Mouse (Mus musculus): Measurements from ENCODE around the gene Ripor2. TPM values are rescaled to one million over a fixed set of nuclear protein-coding genes. Genes with fewer than 3 reads are reported as not detected.

Ripor2 gene
- total and polyA plus RNA-seq, 3 experiments = 8.6 to 10.9 (median 9.3) TPM

- dilution Hi-C loops (cut with MboI; ENCODE audit: extremely low pct_ligation_motif_present, extremely low pct_unique_long_range_greater_than_20kb, low sequenced_read_pairs) = no loop called here
- in situ Hi-C loops (cut with MboI; ENCODE audit: low pct_ligation_motif_present, low pct_unique_long_range_greater_than_20kb, low sequenced_read_pairs) = no loop called here
Observed at GRCm38 (mm10) chr13:24735608-24736131, 153.7 kb downstream of the Ripor2 start.

GRCm38 (mm10) chr13:24741028-24741427, 159.0 kb downstream of the Ripor2 start, which contains the start of gene Armh2:
Gene Armh2, plus strand, starts transcription at chr13:24741232.
- Histone ChIP-seq H3K27me3 (replicated peaks) (no peaks in the 10 kb centered on the region), H3K4me2 (ENCODE audit: insufficient read depth, low read depth, poor library complexity, severe bottlenecking) (no peak within 1 kb of the TSS), H3K4me1 (ENCODE audit: control insufficient read depth in 1 of 2, insufficient read depth in 2 of 2) (no peaks in the 10 kb centered on the region), H3K9me3 (replicated peaks; ENCODE audit: low read length) (no peaks in the 10 kb centered on the region), H3K27ac (ENCODE audit: insufficient read depth, low read depth) (no peak within 1 kb of the TSS), H3K4me3 (replicated peaks in 1 of 3; ENCODE audit: low read depth in 2 of 3, low read length in 2 of 3, poor library complexity in 1 of 3) (no peak within 1 kb of the TSS), H3K9ac (ENCODE audit: insufficient read depth, low read depth) (no peak within 1 kb of the TSS), H3K79me2 (replicated peaks; ENCODE audit: control insufficient read depth, extremely low read depth, insufficient read depth, poor library complexity, severe bottlenecking) (0 out of 2 replicates have a peak, but pooled peaks cover 2% of the 10 kb centered on the region), H3K36me3 (replicated peaks in 1 of 2; ENCODE audit: control insufficient read depth in 1 of 2, insufficient read depth in 1 of 2, low read length in 1 of 2) (peaks cover 18 to 75% of the 10 kb centered on the region in 2 experiments)
- no peak for TF ChIP-seq EP300 (IDR thresholded peaks at IDR 0.05; ENCODE audit: low read length)
- TF ChIP-seq SMC3 (IDR thresholded peaks at IDR 0.05; ENCODE audit: low read depth, low read length) = no peak
- no peak for TF ChIP-seq MXI1 (IDR thresholded peaks at IDR 0.05; ENCODE audit: low read depth, low read length)
- TF ChIP-seq ZC3H11A (IDR thresholded peaks at IDR 0.05; ENCODE audit: low read depth, low read length) = no peak
- TF ChIP-seq UBTF (IDR thresholded peaks at IDR 0.05; ENCODE audit: low read depth, low read length) = no peak
- TF ChIP-seq ELF1 (IDR thresholded peaks at IDR 0.05; ENCODE audit: low read depth, low read length) = no peak
- no peak for TF ChIP-seq RCOR1 (conservative IDR thresholded peaks at IDR 0.05; ENCODE audit: low read depth, low read length)
- TF ChIP-seq KAT2A (IDR thresholded peaks at IDR 0.05; ENCODE audit: insufficient replicate concordance, low read length) = no peak
- dilution Hi-C loops (cut with MboI; ENCODE audit: extremely low pct_ligation_motif_present, extremely low pct_unique_long_range_greater_than_20kb, low sequenced_read_pairs) = no loop called here
- DNase-seq (ENCODE audit: extremely low read depth) = no peak
- in situ Hi-C loops (cut with MboI; ENCODE audit: low pct_ligation_motif_present, low pct_unique_long_range_greater_than_20kb, low sequenced_read_pairs) = no loop called here

More at GRCm38 (mm10) chr13:24735608-24736131, 153.7 kb downstream of the Ripor2 start:
- Histone ChIP-seq H3K4me3 (replicated peaks in 1 of 3; ENCODE audit: low read depth in 2 of 3, low read length in 2 of 3, poor library complexity in 1 of 3) (no peak overlapping the region), H3K27me3 (replicated peaks) (no peaks in the 10 kb centered on the region), H3K9me3 (replicated peaks; ENCODE audit: low read length) (no peaks in the 10 kb centered on the region), H3K36me3 (replicated peaks in 1 of 2; ENCODE audit: control insufficient read depth in 1 of 2, insufficient read depth in 1 of 2, low read length in 1 of 2) (peaks cover 10 to 68% of the 10 kb centered on the region in 2 experiments), H3K4me1 (ENCODE audit: control insufficient read depth in 1 of 2, insufficient read depth in 2 of 2) (no peaks in the 10 kb centered on the region), H3K79me2 (replicated peaks; ENCODE audit: control insufficient read depth, extremely low read depth, insufficient read depth, poor library complexity, severe bottlenecking) (no peaks in the 10 kb centered on the region), H3K27ac (ENCODE audit: insufficient read depth, low read depth) (no peak overlapping the region), H3K4me2 (ENCODE audit: insufficient read depth, low read depth, poor library complexity, severe bottlenecking) (no peak overlapping the region), H3K9ac (ENCODE audit: insufficient read depth, low read depth) (no peak overlapping the region)
- DNase-seq (ENCODE audit: extremely low read depth) = no peak
- TF ChIP-seq ZMIZ1 (IDR thresholded peaks at IDR 0.05; ENCODE audit: low read depth, low read length) (no peak), RAD21 (IDR thresholded peaks at IDR 0.05; ENCODE audit: low read depth, low read length) (no peak), RCOR1 (conservative IDR thresholded peaks at IDR 0.05; ENCODE audit: low read depth, low read length) (no peak), BHLHE40 (IDR thresholded peaks at IDR 0.05; ENCODE audit: low read depth, low read length) (no peak), MAZ (IDR thresholded peaks at IDR 0.05; ENCODE audit: low read depth, low read length) (no peak), IRF4 (IDR thresholded peaks at IDR 0.05; ENCODE audit: low read depth, low read length) (no peak), SIN3A (IDR thresholded peaks at IDR 0.05; ENCODE audit: low read length) (no peak), NELFE (IDR thresholded peaks at IDR 0.05; ENCODE audit: low read depth, low read length) (no peak), GABPA (IDR thresholded peaks at IDR 0.05; ENCODE audit: insufficient replicate concordance, low read depth, low read length) (no peak)
